Mouse (Mus musculus) stomach, embryonic 14.5 days (tissue): Measurements from ENCODE around the gene Rnps1. TPM values are rescaled to one million over a fixed set of nuclear protein-coding genes. Genes with fewer than 3 reads are reported as not detected.

Experiments
- ATAC-seq: fragments of 200-750 bp; cut with Nextera tagmentation; 2 replicates; pipeline ENCODE4 v1.8.0; 2017; ENCODE audit warnings: low read depth, moderate TSS enrichment; ENCODE audit not compliant: insufficient number of reproducible peaks, insufficient read depth, low FRiP score
- H3K27ac ChIP-seq: fragments of 300-500 bp; sonication (generic); 2 replicates; pipeline ENCODE4 v1.5.1; 2014; ENCODE audit warnings: mild to moderate bottlenecking, low read length, moderate library complexity, mixed read lengths
- H3K27me3 ChIP-seq: fragments of 300-500 bp; sonication (generic); 2 replicates; pipeline ENCODE4 v1.6.1; 2014; ENCODE audit warnings: low read length, control low read depth, mixed read lengths; ENCODE audit not compliant: control insufficient read depth, insufficient read depth
- H3K36me3 ChIP-seq: fragments of 300-500 bp; sonication (generic); 2 replicates; pipeline ENCODE4 v1.6.1; 2014; ENCODE audit warnings: mild to moderate bottlenecking, control low read depth, low read length, moderate library complexity, mixed read lengths; ENCODE audit not compliant: control insufficient read depth, insufficient read depth
- H3K4me1 ChIP-seq: fragments of 300-500 bp; sonication (generic); 2 replicates; pipeline ENCODE4 v1.6.1; 2014; ENCODE audit warnings: low read length, control low read depth, mixed read lengths; ENCODE audit not compliant: control insufficient read depth, insufficient read depth
- H3K4me2 ChIP-seq: fragments of 300-500 bp; sonication (generic); replicated peaks from 2 replicates; pipeline ENCODE4 v1.6.1; 2014; ENCODE audit warnings: low read depth, low read length, control low read depth
- H3K4me3 ChIP-seq: fragments of 300-500 bp; sonication (generic); 2 replicates; pipeline ENCODE4 v1.5.1; 2014; ENCODE audit warnings: low read depth, low read length, control low read depth
- H3K9ac ChIP-seq: fragments of 300-500 bp; sonication (generic); replicated peaks from 2 replicates; pipeline ENCODE4 v1.6.1; 2014; ENCODE audit warnings: low read depth, mild to moderate bottlenecking, control low read depth, low read length, moderate library complexity, mixed read lengths
- H3K9me3 ChIP-seq: fragments of 300-500 bp; sonication (generic); 2 replicates; pipeline ENCODE4 v1.6.1; 2016; ENCODE audit warnings: low read depth, low read length, control low read depth; ENCODE audit not compliant: control insufficient read depth
- WGBS: fragments of 180-500 bp; shearing (Covaris S2); extraction: QIAGEN DNeasy Blood & Tissue Kit; methylation state at CpG from one replicate; pipeline ENCODE4 v1.1.7; 2014; 5-methylcytosine and 5-hydroxymethylcytosine counted together
- polyA plus RNA-seq: library from polyadenylated mRNA; unstranded; fragments of >200 nt; fragmentation: Nextera tagmentation; extraction: Ambion mirVana; gene quantifications from 2 replicates; pipeline ENCODE4 v1.2.1, GENCODE M21; 2014

Rnps1 gene
- polyA plus RNA-seq, 1 experiment from 2014 or later = 265 TPM

GRCm38 (mm10) chr17:24440377-24440776, 26.0 kb downstream of the Rnps1 start:
- 89% methylated on average over 8 of the region's 8 CpGs for WGBS
- no peaks in the 10 kb centered on the region for H3K27me3 ChIP-seq
- no peaks in the 10 kb centered on the region for H3K4me1 ChIP-seq
- H3K9ac ChIP-seq = no peak overlapping the region
- no peak overlapping the region for H3K27ac ChIP-seq
- no peak overlapping the region for H3K4me3 ChIP-seq
- H3K9me3 ChIP-seq = no peaks in the 10 kb centered on the region
- no peak overlapping the region for H3K4me2 ChIP-seq
- no peak for ATAC-seq
- peaks cover 57% of the 10 kb centered on the region for H3K36me3 ChIP-seq

DNA sequence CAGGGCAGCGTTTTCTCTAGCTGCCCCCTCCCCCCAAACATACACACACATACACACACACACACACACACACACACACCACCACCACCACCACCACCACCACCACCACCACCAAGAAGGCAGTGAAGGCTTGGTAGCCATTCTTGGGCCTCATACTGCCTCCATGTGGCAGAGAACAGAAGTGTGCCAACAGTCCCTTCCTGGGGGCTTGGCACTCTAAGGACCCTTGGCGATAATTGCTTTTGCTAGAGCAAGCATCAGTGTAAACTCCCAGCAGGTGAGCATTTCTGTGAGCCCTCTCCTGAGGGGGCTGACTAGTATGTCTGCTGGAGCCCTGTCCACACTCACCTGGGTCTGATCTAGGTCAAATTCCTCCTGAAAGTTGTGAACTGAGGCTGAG, 26.8 kb downstream of the Rnps1 start:
- no peaks in the 10 kb centered on the region for H3K4me1 ChIP-seq
- 56% methylated on average over 2 of the region's 2 CpGs for WGBS
- peaks cover 61% of the 10 kb centered on the region for H3K36me3 ChIP-seq
- no peak overlapping the region for H3K4me3 ChIP-seq
- H3K9me3 ChIP-seq = no peaks in the 10 kb centered on the region
- no peak for ATAC-seq
- H3K27me3 ChIP-seq = no peaks in the 10 kb centered on the region
- H3K4me2 ChIP-seq = no peak overlapping the region
- H3K9ac ChIP-seq = no peak overlapping the region
- H3K27ac ChIP-seq = no peak overlapping the region

DNA sequence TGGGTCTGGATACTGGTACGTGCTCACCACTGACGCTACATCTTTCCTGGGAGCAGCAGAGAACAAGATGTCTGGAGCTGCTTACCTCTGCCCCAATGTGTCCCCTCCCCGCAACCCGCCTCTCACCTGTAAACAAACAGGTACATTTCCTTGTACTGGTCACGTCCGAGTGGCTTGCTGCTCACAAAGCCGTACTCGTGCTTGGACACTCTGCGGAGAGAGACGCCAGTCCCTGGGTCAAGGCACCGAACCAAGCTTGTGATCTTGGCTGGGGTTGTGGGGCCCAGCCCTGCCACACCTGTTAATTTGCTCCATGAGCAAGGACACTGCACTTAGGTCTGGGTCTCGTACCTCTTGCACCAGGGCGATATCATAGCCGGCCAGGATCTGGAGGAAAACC, 27.7 kb downstream of the Rnps1 start:
- peaks cover 68% of the 10 kb centered on the region for H3K36me3 ChIP-seq
- H3K4me1 ChIP-seq = no peaks in the 10 kb centered on the region
- H3K27me3 ChIP-seq = no peaks in the 10 kb centered on the region
- H3K4me2 ChIP-seq = no peak overlapping the region
- H3K9ac ChIP-seq = no peak overlapping the region
- no peak for ATAC-seq
- WGBS = 84% methylated on average over 14 of the region's 14 CpGs
- H3K27ac ChIP-seq = no peak overlapping the region
- no peak overlapping the region for H3K4me3 ChIP-seq
- no peaks in the 10 kb centered on the region for H3K9me3 ChIP-seq

- no peak within 1 kb of the TSS for H3K9ac ChIP-seq
- no peaks in the 10 kb centered on the region for H3K9me3 ChIP-seq
- H3K27ac ChIP-seq = no peak within 1 kb of the TSS
- H3K4me2 ChIP-seq = no peak within 1 kb of the TSS
- H3K4me1 ChIP-seq = no peaks in the 10 kb centered on the region
- no peak within 1 kb of the TSS for H3K4me3 ChIP-seq
- 84% methylated on average over 7 of the region's 7 CpGs for WGBS
- H3K36me3 ChIP-seq = peaks cover 69% of the 10 kb centered on the region
- ATAC-seq = no peak
- H3K27me3 ChIP-seq = no peaks in the 10 kb centered on the region
Observed at GRCm38 (mm10) chr17:24442632-24443155, 28.3 kb downstream of the Rnps1 start, which contains the start of gene Dnase1l2. TSS of gene Dnase1l2 (minus strand) at chr17:24443105.

DNA sequence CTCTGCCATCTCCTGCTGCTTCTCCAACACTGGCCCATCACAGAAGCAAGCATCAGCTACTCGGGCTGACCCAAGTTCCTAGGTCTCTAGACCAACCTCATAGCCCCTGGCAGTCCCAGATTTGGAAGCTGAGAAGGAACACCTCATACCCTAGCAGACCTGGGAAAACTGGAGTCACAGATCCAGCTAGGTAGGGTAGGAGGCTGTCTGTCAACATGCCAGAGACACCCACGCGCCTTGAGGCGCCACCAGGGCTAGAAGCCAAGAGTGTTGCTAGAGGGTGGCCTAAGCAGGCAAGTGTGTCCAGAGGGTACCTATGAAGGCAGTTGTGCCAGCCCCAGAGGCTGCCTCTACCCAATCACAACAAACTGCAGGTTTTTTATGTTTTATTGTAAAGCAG, 29.0 kb downstream of the Rnps1 start:
- Histone ChIP-seq H3K9ac (no peak overlapping the region), H3K9me3 (no peaks in the 10 kb centered on the region), H3K4me1 (no peaks in the 10 kb centered on the region), H3K36me3 (peaks cover 76% of the 10 kb centered on the region), H3K4me3 (no peak overlapping the region), H3K27me3 (no peaks in the 10 kb centered on the region), H3K27ac (no peak overlapping the region), H3K4me2 (no peak overlapping the region)
- 86% methylated on average over 4 of the region's 4 CpGs for WGBS
- ATAC-seq = no peak

GRCm38 (mm10) chr17:24446590-24446989, 32.2 kb downstream of the Rnps1 start:
- Histone ChIP-seq H3K9ac (no peak overlapping the region), H3K4me3 (no peak overlapping the region), H3K36me3 (peaks cover 81% of the 10 kb centered on the region), H3K4me1 (no peaks in the 10 kb centered on the region), H3K4me2 (no peak overlapping the region), H3K27me3 (no peaks in the 10 kb centered on the region), H3K9me3 (no peaks in the 10 kb centered on the region), H3K27ac (no peak overlapping the region)
- ATAC-seq = no peak
- WGBS = 93% methylated on average over 8 of the region's 8 CpGs

- ATAC-seq = no peak
Observed at GRCm38 (mm10) chr17:24449507-24449906, 35.1 kb downstream of the Rnps1 start.

DNA sequence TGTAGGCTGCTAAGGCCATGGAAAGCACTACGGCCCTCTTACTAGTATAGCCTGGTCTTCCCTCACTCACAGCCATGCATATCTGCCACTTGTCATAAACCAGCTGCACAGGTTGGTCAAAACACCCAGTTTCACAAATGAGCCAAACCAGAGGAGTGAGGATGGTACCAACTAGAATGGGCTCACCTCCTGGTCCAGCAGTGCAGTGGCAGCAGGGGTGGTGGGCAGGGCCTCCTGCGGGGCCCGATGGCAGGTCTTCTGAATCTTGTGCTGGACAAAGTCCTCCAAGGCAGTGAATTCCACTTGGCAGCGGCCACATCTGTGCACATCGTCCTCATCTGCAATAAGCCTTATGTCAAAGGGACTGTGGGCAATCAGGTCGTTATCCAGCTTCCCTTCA, 36.9 kb downstream of the Rnps1 start:
- Histone ChIP-seq H3K4me1 (peaks cover 10% of the 10 kb centered on the region; the same call in 1 of the 2 replicates), H3K9ac (no peak overlapping the region), H3K27me3 (no peaks in the 10 kb centered on the region), H3K9me3 (no peaks in the 10 kb centered on the region), H3K36me3 (peaks cover 50% of the 10 kb centered on the region), H3K4me3 (no peak overlapping the region), H3K27ac (no peak overlapping the region), H3K4me2 (no peak overlapping the region)
- no peak for ATAC-seq
- 95% methylated on average over 6 of the region's 6 CpGs for WGBS

More at GRCm38 (mm10) chr17:24449507-24449906, 35.1 kb downstream of the Rnps1 start:
- Histone ChIP-seq H3K4me3 (no peak overlapping the region), H3K9me3 (no peaks in the 10 kb centered on the region), H3K9ac (no peak overlapping the region), H3K4me1 (peaks cover 10% of the 10 kb centered on the region; the same call in 1 of the 2 replicates), H3K27me3 (no peaks in the 10 kb centered on the region), H3K36me3 (peaks cover 68% of the 10 kb centered on the region), H3K27ac (no peak overlapping the region), H3K4me2 (no peak overlapping the region)
- 92% methylated on average over 6 of the region's 6 CpGs for WGBS

- no peaks in the 10 kb centered on the region for H3K27me3 ChIP-seq
- no peak overlapping the region for H3K27ac ChIP-seq
- peaks cover 29% of the 10 kb centered on the region for H3K36me3 ChIP-seq
- 0 out of 2 replicates have a peak overlapping the region, but pooled peaks have one; percentile 73 for H3K4me2 ChIP-seq
- 66% methylated on average over 2 of the region's 2 CpGs for WGBS
- H3K4me3 ChIP-seq = no peak overlapping the region
- peaks cover 10% of the 10 kb centered on the region; the same call in 1 of the 2 replicates for H3K4me1 ChIP-seq
- no peak for ATAC-seq
- H3K9me3 ChIP-seq = no peaks in the 10 kb centered on the region
- no peak overlapping the region for H3K9ac ChIP-seq
Observed at GRCm38 (mm10) chr17:24453372-24453771, 39.0 kb downstream of the Rnps1 start.
